Comparison of ENCODE assay signal across 8 mouse cellular contexts in the genomic region with DNA sequence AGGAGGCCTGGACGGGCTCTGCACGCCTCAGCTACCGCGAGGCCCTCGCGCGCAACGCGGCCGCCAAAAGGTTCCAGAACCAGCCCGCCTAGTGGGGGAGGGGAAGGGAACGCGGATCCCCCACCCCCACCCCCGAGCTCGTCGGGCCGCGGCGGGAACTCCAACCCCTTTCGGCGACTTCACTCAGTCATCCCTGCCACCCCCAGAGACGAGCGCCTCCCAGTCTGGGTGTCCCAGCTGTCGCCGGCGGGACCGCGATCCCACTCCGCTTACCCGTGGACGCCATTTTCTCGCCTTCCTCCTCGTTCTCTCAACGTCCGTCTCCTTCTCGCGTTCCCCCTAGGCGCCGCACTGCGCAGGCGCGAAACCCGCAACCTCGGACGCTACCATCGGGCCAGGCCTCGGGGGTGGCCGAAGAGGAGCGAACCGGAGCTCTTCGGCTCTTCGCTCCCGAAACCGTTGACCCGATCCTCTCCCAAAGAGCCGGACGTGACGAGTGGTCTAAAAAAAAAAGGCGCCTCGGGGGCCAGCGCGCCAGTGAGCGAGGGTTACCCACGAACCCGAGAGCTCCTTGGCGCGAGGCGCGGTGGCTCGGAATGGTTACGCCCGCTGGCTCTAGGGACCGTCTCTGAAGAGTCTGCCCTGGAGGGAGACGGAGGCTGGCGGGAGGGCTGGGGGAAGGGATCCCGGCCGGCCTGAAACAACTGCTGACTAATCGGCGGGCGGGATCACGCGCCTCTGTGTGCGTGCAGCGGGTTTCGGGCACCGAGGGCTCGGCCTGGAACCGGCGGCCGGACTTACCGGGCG. TPM values are rescaled to one million over a fixed set of nuclear protein-coding genes. Genes with fewer than 3 reads are reported as not detected.
DNase-seq lines count a peak whose midpoint lies in the region; ATAC-seq lines count a peak whose summit lies in the region.

A gene (plus strand): TSS at position 191 of the 807 bp plus-strand sequence.
A gene (minus strand): TSS at position 531 of the 807 bp plus-strand sequence.

- H3K36me3 ChIP-seq in intestine, embryonic 14.5 days (ENCODE audit: control insufficient read depth, insufficient read depth, low read length), result peaks cover 8% of the 10 kb centered on the region; the same call in 1 of the 2 replicates

- intact Hi-C loops in left cerebral cortex, postnatal 14 days (cut with DNase I), result no loop called here

- peak within 1 kb of the TSS; percentile 99 for H3K4me3 ChIP-seq in intestine, embryonic 14.5 days (ENCODE audit: low read depth, low read length)

- peak; percentile 92 for ATAC-seq in intestine, embryonic 14.5 days (replicated peaks; ENCODE audit: low FRiP score, low TSS enrichment, low read depth)

- H3K27ac ChIP-seq in intestine, embryonic 14.5 days (ENCODE audit: low read depth), result peak within 1 kb of the TSS; percentile 99

- DNase-seq in adrenal gland, adult (ENCODE audit: inconsistent age in 2 of 2, low spot score in 1 of 2), result peak; percentile 97 to 100
- DNase-seq in embryo, embryonic 10.5 days (ENCODE audit: low spot score), result peak; percentile 95
- DNase-seq in gastrocnemius, postnatal 25 days, result peak; percentile 96
- DNase-seq in intestine, embryonic 14.5 days (ENCODE audit: low spot score), result peak; percentile 100
- DNase-seq in left cerebral cortex, postnatal 14 days (ENCODE audit: low spot score in 2 of 2), result peak; percentile 95 to 97
- DNase-seq in mesoderm, embryonic 11.5 days (ENCODE audit: low read depth, low spot score), result peak; percentile 98
- peak; percentile 91 to 92 for DNase-seq in right cerebral cortex, postnatal 36 days (ENCODE audit: low spot score in 2 of 2)
- DNase-seq in yolk sac, embryonic 10.5 days (ENCODE audit: low spot score), result peak; percentile 96

- WGBS in intestine, embryonic 14.5 days, result under 1% methylated on average over 79 of the region's 92 CpGs

- H3K9ac ChIP-seq in intestine, embryonic 14.5 days (ENCODE audit: low read length), result peak within 1 kb of the TSS; percentile 100

- H3K4me2 ChIP-seq in intestine, embryonic 14.5 days (ENCODE audit: low read length), result peak within 1 kb of the TSS; percentile 94

- H3K9me3 ChIP-seq in intestine, embryonic 14.5 days (ENCODE audit: control insufficient read depth, low read length), result no peaks in the 10 kb centered on the region

- H3K27me3 ChIP-seq in intestine, embryonic 14.5 days (replicated peaks; ENCODE audit: control insufficient read depth, insufficient read depth, low read length), result no peaks in the 10 kb centered on the region

- peaks cover 25% of the 10 kb centered on the region for H3K4me1 ChIP-seq in intestine, embryonic 14.5 days (replicated peaks; ENCODE audit: control insufficient read depth, insufficient read depth, low read length)

RNA-seq across cellular contexts. Expression of the first gene that starts in this region (rescaled TPM):
- total RNA-seq in gastrocnemius, postnatal 25 days (2021), result 10 to 100 TPM; 19.3 to 24.1 TPM
- polyA plus RNA-seq in intestine, embryonic 14.5 days (2014; fragmentation: Nextera tagmentation; extraction: Ambion mirVana), result 30.4 TPM in 2 replicates
- total RNA-seq in left cerebral cortex, postnatal 14 days (2021), result 10 to 100 TPM; 21.7 to 24.6 TPM

RNA-seq across cellular contexts. Expression of the second gene that starts in this region (rescaled TPM):
- total RNA-seq in gastrocnemius, postnatal 25 days (2021), result 10 to 100 TPM; 69.3 to 82.6 TPM
- polyA plus RNA-seq in intestine, embryonic 14.5 days (2014; fragmentation: Nextera tagmentation; extraction: Ambion mirVana), result 373 and 390 TPM in 2 replicates
- total RNA-seq in left cerebral cortex, postnatal 14 days (2021), result 100 to 1,000 TPM; 288 to 295 TPM

Comparison
In these comparisons a context has a peak if more than half of its experiments do, and no peak if none do; other contexts are left out.
1. Peak in every context shown above with its lines: DNase-seq, ATAC-seq, H3K4me3 ChIP-seq and H3K27ac ChIP-seq.